Mouse (Mus musculus) spleen, adult 2 months (tissue): Measurements from ENCODE around the gene Schip1. TPM values are rescaled to one million over a fixed set of nuclear protein-coding genes. Genes with fewer than 3 reads are reported as not detected.

Experiments used
- DNase-seq, 2 experiments: peaks; one replicate each; pipeline versions ENCODE4 v3.0.0 to v3.0.0-alpha.2; 2012 to 2021; ENCODE audit warnings: low spot score in 2 of 2, low read depth in 1 of 2
- H3K27ac ChIP-seq: fragments of 200-500 bp; 2 replicates; pipeline ENCODE4 v1.5.1; 2012; ENCODE audit warnings: low read length, inconsistent platforms; ENCODE audit not compliant: insufficient read depth
- H3K27me3 ChIP-seq: fragments of 200-500 bp; 2 replicates; pipeline ENCODE4 v1.6.1; 2012; ENCODE audit warnings: mild to moderate bottlenecking, moderate library complexity, low read length, inconsistent platforms; ENCODE audit not compliant: control insufficient read depth, insufficient read depth
- H3K36me3 ChIP-seq: fragments of 200-500 bp; 2 replicates; pipeline ENCODE4 v1.6.1; 2012; ENCODE audit warnings: mild to moderate bottlenecking, low read length, inconsistent platforms; ENCODE audit not compliant: control insufficient read depth, insufficient read depth
- H3K4me1 ChIP-seq: fragments of 200-500 bp; 2 replicates; pipeline ENCODE4 v1.6.1; 2011; ENCODE audit warnings: inconsistent platforms; ENCODE audit not compliant: control insufficient read depth, insufficient read depth, insufficient read length
- H3K4me3 ChIP-seq: fragments of 200-500 bp; 2 replicates; pipeline ENCODE4 v1.5.1; 2011; ENCODE audit warnings: mild to moderate bottlenecking, inconsistent platforms; ENCODE audit not compliant: insufficient read depth, insufficient read length; ENCODE audit errors: extremely low read depth
- CTCF ChIP-seq: fragments of 200-500 bp; IDR thresholded peaks from 2 replicates; pipeline ENCODE4 v1.5.1; 2011; ENCODE audit warnings: mild to moderate bottlenecking, inconsistent platforms; ENCODE audit not compliant: insufficient read depth, insufficient read length, insufficient replicate concordance; ENCODE audit errors: extremely low read depth
- POLR2A ChIP-seq: fragments of 200-500 bp; IDR thresholded peaks from 2 replicates; pipeline ENCODE4 v1.6.1; 2011; ENCODE audit warnings: low read depth, low read length, inconsistent platforms
- WGBS: fragments of 180-500 bp; shearing (Covaris S2); methylation state at CpG from one replicate; pipeline ENCODE4 v1.1.7; 2018; 5-methylcytosine and 5-hydroxymethylcytosine counted together
- polyA plus RNA-seq: library from polyadenylated mRNA; depleted of rRNA; stranded (reverse); fragments of >200 nt; gene quantifications from 2 replicates; pipeline ENCODE4 v1.2.3, GENCODE M21; 2012; rRNA removed

The Schip1 gene
- polyA plus RNA-seq, 1 experiment = 3.7 TPM

DNA sequence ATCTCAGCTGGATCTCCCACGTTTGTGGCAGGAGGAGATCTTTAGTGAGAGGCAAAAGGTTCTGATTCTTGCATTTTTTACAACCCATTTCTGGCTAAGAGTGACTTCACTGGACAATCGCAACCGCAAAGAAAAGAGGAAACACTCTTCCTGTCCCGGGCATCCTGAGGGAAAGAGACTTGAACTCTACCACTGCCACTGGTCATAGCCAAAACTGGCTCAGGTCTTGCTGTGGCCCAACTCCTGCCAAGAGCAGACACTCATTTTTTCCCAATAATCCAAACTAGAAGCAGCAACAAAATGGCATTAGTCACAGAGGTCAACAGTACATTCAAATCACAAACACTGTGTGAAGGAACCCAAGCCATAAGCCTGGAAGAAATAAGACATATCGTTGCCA, 597.8 kb downstream of the Schip1 start:
- Histone ChIP-seq H3K36me3 (no peaks in the 10 kb centered on the region), H3K27ac (no peak overlapping the region), H3K4me1 (no peaks in the 10 kb centered on the region; the same call in 1 of the 2 replicates), H3K4me3 (no peak overlapping the region), H3K27me3 (no peaks in the 10 kb centered on the region)
- WGBS = 27% methylated on average over 5 of the region's 5 CpGs
- TF ChIP-seq POLR2A (no peak), CTCF (no peak)
- no peak for DNase-seq

DNA sequence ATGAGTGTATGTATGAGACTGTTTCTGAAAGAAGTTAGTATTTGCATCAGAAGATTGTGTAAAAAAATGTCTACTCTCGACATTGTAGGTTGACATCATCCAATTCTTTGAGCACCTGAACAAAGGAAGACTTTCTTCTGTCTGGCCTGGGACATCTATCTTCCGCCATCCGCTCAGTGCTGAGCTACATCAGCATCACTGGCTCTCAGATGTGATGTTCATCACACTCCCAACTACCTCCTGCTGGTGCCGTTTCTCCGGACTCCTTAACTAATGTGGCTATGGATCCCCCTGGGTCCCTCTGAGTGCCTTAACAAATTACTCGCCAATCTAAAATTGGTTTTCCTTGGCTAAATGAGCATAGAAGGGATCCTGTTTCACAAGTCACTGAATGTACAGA, 599.7 kb downstream of the Schip1 start:
- H3K4me1 ChIP-seq = no peaks in the 10 kb centered on the region
- H3K4me3 ChIP-seq = no peak overlapping the region
- no peak for TF ChIP-seq CTCF
- no peak for TF ChIP-seq POLR2A
- H3K27me3 ChIP-seq = no peaks in the 10 kb centered on the region
- DNase-seq = no peak
- no peaks in the 10 kb centered on the region for H3K36me3 ChIP-seq
- H3K27ac ChIP-seq = no peak overlapping the region
- 91% methylated on average over 6 of the region's 6 CpGs for WGBS

DNA sequence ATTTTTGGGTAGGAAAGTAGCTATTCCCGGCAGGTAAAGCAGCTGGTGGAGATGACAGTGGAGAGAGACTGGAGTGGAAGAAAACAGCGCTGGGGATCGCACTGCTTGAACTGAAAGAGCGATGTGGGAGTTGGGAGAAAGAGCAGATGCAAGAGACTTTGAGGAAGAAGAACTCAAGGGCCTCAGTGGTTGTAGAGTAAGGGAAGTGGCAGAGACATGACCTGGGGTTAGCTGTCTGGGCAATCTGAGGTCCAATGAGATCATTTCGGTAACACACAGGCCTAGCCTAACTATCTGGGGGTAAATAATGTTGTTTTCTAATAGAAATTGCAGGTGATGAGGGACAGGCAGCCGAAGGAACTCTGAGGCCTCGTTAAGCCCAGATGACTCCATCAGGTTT, 601.8 kb downstream of the Schip1 start:
- H3K27me3 ChIP-seq = no peaks in the 10 kb centered on the region
- DNase-seq = no peak
- no peaks in the 10 kb centered on the region for H3K36me3 ChIP-seq
- WGBS = 45% methylated on average over 7 of the region's 7 CpGs
- H3K27ac ChIP-seq = no peak overlapping the region
- TF ChIP-seq POLR2A (no peak), CTCF (no peak)
- H3K4me1 ChIP-seq = no peaks in the 10 kb centered on the region
- H3K4me3 ChIP-seq = no peak overlapping the region

DNA sequence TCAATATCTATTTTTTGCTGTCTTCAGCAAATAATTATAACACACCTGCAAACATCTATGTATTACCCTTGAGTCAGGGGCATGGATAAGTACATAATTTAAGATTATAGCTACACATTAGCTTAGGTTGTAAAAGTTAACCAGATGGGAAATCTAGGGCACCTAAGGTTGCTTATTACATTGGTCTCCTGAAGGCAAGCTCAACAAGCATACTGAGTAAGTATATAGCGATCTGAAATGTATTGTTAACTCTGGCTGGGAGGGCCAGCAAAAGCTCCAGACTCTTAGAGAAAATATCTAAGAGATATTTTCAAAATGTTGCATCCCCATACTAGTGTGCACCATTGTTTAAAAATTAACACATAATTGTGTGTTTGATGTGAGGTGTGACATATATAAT, 603.2 kb downstream of the Schip1 start:
- H3K27me3 ChIP-seq = no peaks in the 10 kb centered on the region
- H3K4me1 ChIP-seq = no peaks in the 10 kb centered on the region
- H3K27ac ChIP-seq = no peak overlapping the region
- H3K4me3 ChIP-seq = no peak overlapping the region
- DNase-seq = no peak
- H3K36me3 ChIP-seq = no peaks in the 10 kb centered on the region
- TF ChIP-seq CTCF (no peak), POLR2A (no peak)
- 94% methylated on average over 1 of the region's 1 CpGs for WGBS

DNA sequence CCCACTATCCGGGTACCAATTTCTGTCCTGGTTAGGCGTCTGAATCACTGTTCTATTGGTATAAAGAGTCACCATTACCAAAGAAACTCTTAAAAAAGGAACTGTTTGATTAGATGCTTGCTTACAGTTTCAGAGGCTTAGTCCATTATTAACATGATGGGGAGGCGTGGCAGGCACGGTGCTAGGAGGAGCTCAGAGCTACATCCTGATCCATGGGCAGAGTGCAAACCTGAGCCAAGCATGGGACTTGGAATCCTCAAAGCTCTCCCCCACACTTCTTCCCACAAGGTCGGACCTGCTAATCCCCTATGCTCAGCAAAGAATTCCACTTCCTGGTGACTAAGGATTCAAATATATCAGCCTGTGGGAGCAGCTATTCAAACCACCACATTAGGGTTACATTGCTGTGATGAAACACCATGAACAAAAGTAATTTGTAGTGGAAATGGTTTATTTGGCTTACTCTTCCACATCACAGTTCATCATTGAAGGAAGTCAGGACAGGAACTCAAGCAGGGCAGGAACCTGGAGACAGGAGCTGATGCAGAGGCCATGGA, 604.9 kb downstream of the Schip1 start:
- Histone ChIP-seq H3K4me1 (no peaks in the 10 kb centered on the region), H3K4me3 (no peak overlapping the region), H3K27me3 (no peaks in the 10 kb centered on the region), H3K27ac (no peak overlapping the region), H3K36me3 (no peaks in the 10 kb centered on the region)
- 83% methylated on average over 5 of the region's 5 CpGs for WGBS
- DNase-seq = no peak
- TF ChIP-seq POLR2A (no peak), CTCF (no peak)

DNA sequence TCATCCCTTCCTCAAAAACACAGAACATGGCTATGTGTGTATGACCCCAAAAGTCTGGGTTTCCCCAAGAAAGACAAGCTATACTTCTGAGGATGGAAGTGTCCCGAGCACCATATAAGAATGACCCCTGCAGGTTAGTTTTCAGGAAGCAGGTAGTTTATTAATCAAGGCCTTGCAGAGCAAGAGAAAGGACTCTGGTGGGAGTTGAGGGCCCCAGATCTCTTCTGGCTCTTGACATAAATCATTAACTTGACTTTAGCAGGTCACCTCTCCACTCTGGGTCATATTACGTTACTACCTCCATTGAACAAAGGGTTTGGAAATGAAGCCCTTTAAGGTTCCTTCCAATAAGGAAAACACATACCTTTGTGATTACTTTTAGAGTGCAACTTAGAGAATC, 610.1 kb downstream of the Schip1 start:
- no peaks in the 10 kb centered on the region; the same call in 1 of the 2 replicates for H3K4me1 ChIP-seq
- no peaks in the 10 kb centered on the region for H3K27me3 ChIP-seq
- no peak for TF ChIP-seq POLR2A
- TF ChIP-seq CTCF = no peak
- no peak overlapping the region for H3K4me3 ChIP-seq
- no peak for DNase-seq
- no peak overlapping the region for H3K27ac ChIP-seq
- WGBS = 92% methylated on average over 2 of the region's 2 CpGs
- no peaks in the 10 kb centered on the region for H3K36me3 ChIP-seq

DNA sequence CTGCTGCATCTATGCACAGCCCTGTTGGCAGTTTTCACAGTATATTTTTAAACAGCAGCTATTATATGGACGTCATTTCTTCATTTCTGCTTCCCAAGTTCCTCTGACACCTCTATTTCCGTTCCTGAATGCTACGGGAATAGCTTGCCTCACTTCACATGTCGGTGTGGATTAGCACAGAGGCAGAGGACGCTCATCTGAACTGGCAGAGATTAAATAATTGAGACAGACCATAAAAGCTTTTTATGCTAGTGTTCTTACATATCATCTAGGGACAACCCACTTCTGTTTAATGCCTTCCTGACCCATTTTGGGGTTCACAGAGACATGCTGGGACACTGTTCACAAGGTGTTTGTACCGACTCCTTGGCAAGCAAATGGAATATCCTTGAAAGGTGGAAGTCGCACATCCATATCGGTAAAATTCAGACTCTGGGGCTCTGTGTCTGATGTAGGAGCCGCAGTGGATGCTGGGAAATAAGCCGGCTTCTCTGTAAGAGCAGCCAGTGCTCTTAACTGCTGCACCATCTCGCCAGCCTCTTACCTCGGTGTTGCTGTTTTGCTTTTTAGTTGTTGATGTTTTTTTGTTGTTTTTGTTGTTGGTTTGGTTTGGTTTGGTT, 610.7 kb downstream of the Schip1 start:
- WGBS = 88% methylated on average over 12 of the region's 12 CpGs
- TF ChIP-seq CTCF (no peak), POLR2A (no peak)

More for the DNA sequence above, 610.7 kb downstream of the Schip1 start:
- no peak for DNase-seq
- H3K27ac ChIP-seq = no peak overlapping the region
- H3K27me3 ChIP-seq = no peaks in the 10 kb centered on the region
- no peaks in the 10 kb centered on the region; the same call in 1 of the 2 replicates for H3K4me1 ChIP-seq
- H3K36me3 ChIP-seq = no peaks in the 10 kb centered on the region
- no peak overlapping the region for H3K4me3 ChIP-seq

Other genes starting within 250 kb of the Schip1 start
- not detected in 2 replicates for gene Iqcj, start 172.6 kb upstream of the Schip1 start, polyA plus RNA-seq
- gene Iqschfp, start 172.6 kb upstream of the Schip1 start, polyA plus RNA-seq = not detected in 2 replicates